Mouse (Mus musculus) heart, postnatal 0 days (tissue): Measurements from ENCODE around the gene Otulin. TPM values are rescaled to one million over a fixed set of nuclear protein-coding genes. Genes with fewer than 3 reads are reported as not detected.

Source experiments
- ATAC-seq: fragments of 200-750 bp; cut with Nextera tagmentation; 2 replicates; pipeline ENCODE4 v1.8.0; 2017; ENCODE audit warnings: low read depth, moderate number of reproducible peaks, moderate library complexity; ENCODE audit not compliant: insufficient read depth
- DNase-seq: peaks from one replicate; pipeline ENCODE4 v3.0.0-alpha.2; 2016; ENCODE audit warnings: low spot score
- H3K27ac ChIP-seq: fragments of 300-500 bp; sonication (generic); 2 replicates; pipeline ENCODE4 v1.5.1; 2014; ENCODE audit warnings: low read depth, mild to moderate bottlenecking
- H3K27me3 ChIP-seq: fragments of 300-500 bp; sonication (generic); 2 replicates; pipeline ENCODE4 v1.6.1; 2014; ENCODE audit warnings: low read length, mixed read lengths; ENCODE audit not compliant: control insufficient read depth, insufficient read depth
- H3K36me3 ChIP-seq: fragments of 300-500 bp; sonication (generic); replicated peaks from 2 replicates; pipeline ENCODE4 v1.6.1; 2014; ENCODE audit warnings: low read length, mixed read lengths; ENCODE audit not compliant: control insufficient read depth, insufficient read depth
- H3K4me1 ChIP-seq: fragments of 300-500 bp; sonication (generic); 2 replicates; pipeline ENCODE4 v1.6.1; 2014; ENCODE audit warnings: antibody characterized with exemption; ENCODE audit not compliant: control insufficient read depth, insufficient read depth
- H3K4me2 ChIP-seq: fragments of 300-500 bp; sonication (generic); 2 replicates; pipeline ENCODE4 v1.6.1; 2014; ENCODE audit warnings: low read depth, mild to moderate bottlenecking, low read length, moderate library complexity
- H3K4me3 ChIP-seq: fragments of 300-500 bp; sonication (generic); 2 replicates; pipeline ENCODE4 v1.5.1; 2014; ENCODE audit warnings: low read depth, low read length
- H3K9ac ChIP-seq: fragments of 300-500 bp; sonication (generic); replicated peaks from 2 replicates; pipeline ENCODE4 v1.6.1; 2014; ENCODE audit warnings: low read depth, low read length, mixed read lengths
- H3K9me3 ChIP-seq: fragments of 300-500 bp; sonication (generic); replicated peaks from 2 replicates; pipeline ENCODE4 v1.6.1; 2016; ENCODE audit warnings: low read length; ENCODE audit not compliant: control insufficient read depth
- CTCF ChIP-seq: IDR thresholded peaks from 2 replicates; pipeline ENCODE4 v1.5.1; 2016; ENCODE audit warnings: antibody characterized with exemption, control low read depth, low read depth
- EP300 ChIP-seq: IDR thresholded peaks from 2 replicates; pipeline ENCODE4 v1.6.1; 2016; ENCODE audit warnings: antibody characterized with exemption, low read depth
- WGBS: fragments of 180-500 bp; shearing (Covaris S2); extraction: QIAGEN DNeasy Blood & Tissue Kit; methylation state at CpG from one replicate; pipeline ENCODE4 v1.1.7; 2014; 5-methylcytosine and 5-hydroxymethylcytosine counted together
- polyA plus RNA-seq: library from polyadenylated mRNA; unstranded; fragments of >200 nt; fragmentation: Nextera tagmentation; extraction: Ambion mirVana; gene quantifications from 2 replicates; pipeline ENCODE4 v1.2.1, GENCODE M21; 2015
- total RNA-seq: library from RNA; depleted of rRNA; stranded (reverse); fragments of >200 nt; gene quantifications from 2 replicates; pipeline ENCODE4 v1.2.3, GENCODE M21; 2014; ENCODE audit warnings: low replicate concordance

Gene Otulin
- total and polyA plus RNA-seq, 2 experiments from 2014 or later: 26.3 to 36.1 TPM

GRCm38 (mm10) chr15:27593717-27594116 is 36.8 kb downstream of the Otulin start:
- no peaks in the 10 kb centered on the region for H3K9me3 ChIP-seq

GRCm38 (mm10) chr15:27592620-27593320 is 37.7 kb downstream of the Otulin start:
- ATAC-seq: no peak
- peaks cover 21% of the 10 kb centered on the region for H3K4me1 ChIP-seq
- H3K27me3 ChIP-seq: no peaks in the 10 kb centered on the region
- H3K36me3 ChIP-seq: peaks cover 58% of the 10 kb centered on the region
- H3K9me3 ChIP-seq: no peaks in the 10 kb centered on the region
- TF ChIP-seq CTCF (no peak), EP300 (no peak)
- WGBS: 85% methylated on average over 19 of the region's 19 CpGs
- H3K4me3 ChIP-seq: no peak overlapping the region
- no peak for DNase-seq
- H3K27ac ChIP-seq: no peak overlapping the region
- no peak overlapping the region for H3K9ac ChIP-seq
- no peak overlapping the region for H3K4me2 ChIP-seq

More at GRCm38 (mm10) chr15:27593717-27594116, 36.8 kb downstream of the Otulin start:
- Histone ChIP-seq H3K9ac (no peak overlapping the region), H3K4me3 (no peak overlapping the region), H3K27ac (no peak overlapping the region), H3K27me3 (no peaks in the 10 kb centered on the region), H3K4me1 (peaks cover 21% of the 10 kb centered on the region), H3K36me3 (peaks cover 68% of the 10 kb centered on the region), H3K4me2 (no peak overlapping the region)
- DNase-seq (no peak), ATAC-seq (no peak)
- TF ChIP-seq CTCF (peak; percentile 36; the same call in 1 of the 2 replicates), EP300 (no peak)
- 77% methylated on average over 13 of the region's 13 CpGs for WGBS

DNA sequence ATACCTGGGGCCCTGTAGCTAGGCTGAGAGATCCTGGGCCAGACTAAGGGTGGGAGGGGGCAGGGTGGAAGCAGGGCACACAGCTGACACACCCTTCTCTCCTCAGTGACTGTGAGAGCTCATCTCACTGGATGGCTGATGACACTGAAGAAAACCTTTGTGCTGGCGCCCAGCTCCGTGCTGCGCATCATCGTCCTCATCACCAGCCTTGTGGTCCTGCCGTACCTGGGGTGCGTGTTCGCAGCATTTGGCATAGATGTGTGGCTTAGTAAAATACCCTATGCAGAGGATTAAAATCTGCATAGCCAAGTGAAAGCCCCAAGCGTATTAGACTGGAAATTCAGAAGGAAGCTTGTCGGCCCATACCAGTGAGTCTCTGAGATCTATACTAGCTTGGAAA is 39.7 kb downstream of the Otulin start:
- Histone ChIP-seq H3K27me3 (no peaks in the 10 kb centered on the region), H3K27ac (no peak overlapping the region), H3K9ac (no peak overlapping the region), H3K36me3 (peaks cover 56% of the 10 kb centered on the region), H3K4me1 (peaks cover 5% of the 10 kb centered on the region), H3K4me2 (no peak overlapping the region), H3K9me3 (no peaks in the 10 kb centered on the region), H3K4me3 (no peak overlapping the region)
- TF ChIP-seq EP300 (no peak), CTCF (no peak)
- ATAC-seq (no peak), DNase-seq (no peak)
- 98% methylated on average over 9 of the region's 9 CpGs for WGBS

GRCm38 (mm10) chr15:27588087-27588826 is 42.2 kb downstream of the Otulin start:
- no peaks in the 10 kb centered on the region for H3K9me3 ChIP-seq
- TF ChIP-seq CTCF (no peak), EP300 (no peak)

GRCm38 (mm10) chr15:27586093-27586480 is 44.4 kb downstream of the Otulin start:
- H3K36me3 ChIP-seq: peaks cover 15% of the 10 kb centered on the region; the same call in 1 of the 2 replicates
- no peak for TF ChIP-seq CTCF
- TF ChIP-seq EP300: no peak
- 92% methylated on average over 5 of the region's 5 CpGs for WGBS
- no peaks in the 10 kb centered on the region for H3K9me3 ChIP-seq
- no peak overlapping the region for H3K27ac ChIP-seq
- no peak overlapping the region for H3K9ac ChIP-seq
- DNase-seq (no peak), ATAC-seq (no peak)
- H3K4me1 ChIP-seq: no peaks in the 10 kb centered on the region
- H3K4me2 ChIP-seq: no peak overlapping the region
- H3K4me3 ChIP-seq: no peak overlapping the region
- no peaks in the 10 kb centered on the region for H3K27me3 ChIP-seq

More at GRCm38 (mm10) chr15:27588087-27588826, 42.2 kb downstream of the Otulin start:
- 78% methylated on average over 14 of the region's 14 CpGs for WGBS
- Histone ChIP-seq H3K4me1 (no peaks in the 10 kb centered on the region), H3K27me3 (no peaks in the 10 kb centered on the region), H3K27ac (no peak overlapping the region), H3K4me2 (no peak overlapping the region), H3K9ac (no peak overlapping the region), H3K36me3 (peaks cover 35% of the 10 kb centered on the region), H3K4me3 (no peak overlapping the region)
- ATAC-seq (no peak), DNase-seq (no peak)
